Mouse (Mus musculus): Measurements from ENCODE around the gene Man1a2.

DNA sequence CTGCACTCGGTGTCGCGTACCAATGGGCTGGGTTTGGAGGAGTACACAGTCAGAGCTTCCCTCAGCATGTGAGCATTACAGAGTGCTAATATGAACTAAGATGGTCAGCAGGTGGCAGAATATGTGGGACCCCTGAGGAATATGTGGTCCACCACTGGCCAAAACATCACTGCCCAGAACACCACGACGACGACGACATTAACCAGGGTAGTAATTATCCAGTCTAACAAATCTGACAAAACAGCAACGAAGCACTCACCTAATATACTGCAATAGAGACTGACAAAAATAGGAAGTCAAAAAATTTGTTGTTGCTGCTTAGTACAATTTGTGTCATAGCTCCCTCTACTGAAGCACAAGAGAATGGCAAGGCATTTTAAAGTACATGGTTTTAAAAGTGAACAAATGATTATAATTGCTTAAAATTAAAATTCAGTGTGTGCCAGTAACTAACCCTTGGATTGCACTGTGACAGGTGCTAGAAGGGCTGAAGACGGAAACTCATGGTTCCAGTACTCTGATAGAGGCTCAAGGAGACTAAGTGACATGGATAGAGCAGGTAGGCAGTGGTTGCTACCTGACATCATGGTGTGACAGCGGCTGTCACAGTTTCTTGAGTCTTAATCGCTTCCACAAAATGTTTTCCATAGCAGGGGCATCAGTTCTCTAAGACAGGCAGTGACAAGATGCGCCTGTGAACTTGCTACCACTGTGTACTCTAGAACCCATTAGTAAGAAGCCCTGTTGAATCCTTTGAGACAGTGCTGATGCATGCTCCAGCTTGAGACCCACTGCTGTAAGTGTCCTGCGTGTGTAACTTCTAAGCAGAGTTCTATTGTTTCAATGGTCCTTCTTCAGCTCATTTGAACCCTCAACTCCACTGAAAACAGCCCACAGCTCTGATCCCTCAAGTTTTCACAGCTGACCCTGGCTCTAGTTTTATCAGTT, 116.6 kb downstream of the Man1a2 start:
- TF ChIP-seq CTCF (IDR thresholded peaks at IDR 0.05; ENCODE audit: borderline replicate concordance, extremely low read depth, insufficient read depth, insufficient read length) (no peak), POLR2A (IDR thresholded peaks at IDR 0.05; ENCODE audit: borderline replicate concordance, extremely low read depth, insufficient read depth, insufficient read length, poor library complexity, severe bottlenecking) (no peak)
